Mouse (Mus musculus) forebrain, embryonic 12.5 days (tissue): ENCODE data around the gene Gatad2a. TPM values are rescaled to one million over a fixed set of nuclear protein-coding genes. Genes with fewer than 3 reads are reported as not detected.
"Not testable (repeated sequence)": the region's sequence is repeated elsewhere in the genome, so short reads cannot be mapped to it uniquely, and the experiment has no call there.

ENCODE experiments used
- ATAC-seq: fragments of 200-750 bp; cut with Nextera tagmentation; 2 replicates; pipeline ENCODE4 v1.8.0; 2017; ENCODE audit warnings: moderate TSS enrichment; ENCODE audit not compliant: low FRiP score
- H3K27ac ChIP-seq: fragments of 300-500 bp; sonication (generic); 2 replicates; pipeline ENCODE4 v1.5.1; 2016; ENCODE audit warnings: mild to moderate bottlenecking
- H3K27me3 ChIP-seq: fragments of 300-500 bp; sonication (generic); 2 replicates; pipeline ENCODE4 v1.6.1; 2016; ENCODE audit warnings: mild to moderate bottlenecking
- H3K36me3 ChIP-seq: fragments of 300-500 bp; sonication (generic); replicated peaks from 2 replicates; pipeline ENCODE4 v1.6.1; 2016; ENCODE audit warnings: mild to moderate bottlenecking
- H3K4me1 ChIP-seq: fragments of 300-500 bp; sonication (generic); 2 replicates; pipeline ENCODE4 v1.6.1; 2016
- H3K4me2 ChIP-seq: fragments of 300-500 bp; sonication (generic); 2 replicates; pipeline ENCODE4 v1.6.1; 2016; ENCODE audit warnings: mild to moderate bottlenecking, moderate library complexity
- H3K4me3 ChIP-seq: fragments of 300-500 bp; sonication (generic); replicated peaks from 2 replicates; pipeline ENCODE4 v1.5.1; 2016; ENCODE audit warnings: mild to moderate bottlenecking
- H3K9ac ChIP-seq: fragments of 300-500 bp; sonication (generic); 2 replicates; pipeline ENCODE4 v1.6.1; 2016; ENCODE audit warnings: mild to moderate bottlenecking
- H3K9me3 ChIP-seq: fragments of 300-500 bp; sonication (generic); 2 replicates; pipeline ENCODE4 v1.6.1; 2016
- WGBS: fragments of 180-500 bp; shearing (Covaris S2); methylation state at CpG from one replicate; pipeline ENCODE4 v1.1.7; 2016; 5-methylcytosine and 5-hydroxymethylcytosine counted together
- polyA plus RNA-seq: library from polyadenylated mRNA; unstranded; fragments of >200 nt; fragmentation: Nextera tagmentation; extraction: Ambion mirVana; gene quantifications from 2 replicates; pipeline ENCODE4 v1.2.1, GENCODE M21; 2016

The Gatad2a gene
- polyA plus RNA-seq = 47.5 and 48.7 TPM in 2 replicates

GRCm38 (mm10) chr8:69995776-69996588 is at the start of gene Gatad2a:
TSS of gene Gatad2a (minus strand) at chr8:69996384.
- Histone ChIP-seq H3K9ac (peak within 1 kb of the TSS; percentile 82), H3K27me3 (no peaks in the 10 kb centered on the region), H3K9me3 (no peaks in the 10 kb centered on the region), H3K27ac (peak within 1 kb of the TSS; percentile 92), H3K4me1 (peaks cover 22% of the 10 kb centered on the region), H3K4me2 (peak within 1 kb of the TSS; percentile 89), H3K36me3 (0 out of 2 replicates have a peak, but pooled peaks cover 9% of the 10 kb centered on the region), H3K4me3 (peak within 1 kb of the TSS; percentile 92)
- under 1% methylated on average over 86 of the region's 87 CpGs for WGBS
- ATAC-seq = peak; percentile 100

GRCm38 (mm10) chr8:70043996-70044395 is 47.8 kb upstream of the Gatad2a start:
- Histone ChIP-seq H3K9me3 (no peaks in the 10 kb centered on the region), H3K4me1 (peaks cover 35% of the 10 kb centered on the region), H3K9ac (no peak overlapping the region), H3K36me3 (peaks cover 9% of the 10 kb centered on the region), H3K27me3 (no peaks in the 10 kb centered on the region), H3K4me3 (peak overlapping the region; percentile 99; the same call in 1 of the 2 replicates), H3K4me2 (peak overlapping the region; percentile 93), H3K27ac (no peak overlapping the region)
- no peak for ATAC-seq
- WGBS = 89% methylated on average over 5 of the region's 5 CpGs

- H3K9me3 ChIP-seq = no peaks in the 10 kb centered on the region
- H3K4me1 ChIP-seq = peaks cover 35% of the 10 kb centered on the region
- peak within 1 kb of the TSS; percentile 93 for H3K4me2 ChIP-seq
- no peaks in the 10 kb centered on the region for H3K36me3 ChIP-seq
- peak within 1 kb of the TSS; percentile 99 for H3K4me3 ChIP-seq
- peak within 1 kb of the TSS; percentile 93 for H3K9ac ChIP-seq
- H3K27me3 ChIP-seq = no peaks in the 10 kb centered on the region
- peak; percentile 97 for ATAC-seq
- under 1% methylated on average over 65 of the region's 65 CpGs for WGBS
- peak within 1 kb of the TSS; percentile 77 for H3K27ac ChIP-seq
Observed at GRCm38 (mm10) chr8:70042583-70043455, 46.6 kb upstream of the Gatad2a start, which contains the start of the genes Mau2 and Sugp1. TSS of gene Mau2 (minus strand) at chr8:70042734. TSS of gene Sugp1 (plus strand) at chr8:70042813.

GRCm38 (mm10) chr8:70041885-70042546 is 45.8 kb upstream of the Gatad2a start:
- Histone ChIP-seq H3K27me3 (no peaks in the 10 kb centered on the region), H3K4me3 (peak overlapping the region; percentile 99), H3K9ac (peak overlapping the region; percentile 93), H3K36me3 (no peaks in the 10 kb centered on the region), H3K4me2 (peak overlapping the region; percentile 93), H3K9me3 (no peaks in the 10 kb centered on the region), H3K27ac (peak overlapping the region; percentile 77), H3K4me1 (peaks cover 35% of the 10 kb centered on the region)
- peak; percentile 40 for ATAC-seq
- WGBS = 1% methylated on average over 47 of the region's 47 CpGs

GRCm38 (mm10) chr8:70037994-70038393 is 41.8 kb upstream of the Gatad2a start:
- Histone ChIP-seq H3K27me3 (no peaks in the 10 kb centered on the region), H3K4me3 (no peak overlapping the region), H3K4me2 (no peak overlapping the region), H3K4me1 (peaks cover 23% of the 10 kb centered on the region), H3K9me3 (no peaks in the 10 kb centered on the region), H3K36me3 (peaks cover 6% of the 10 kb centered on the region), H3K27ac (no peak overlapping the region), H3K9ac (no peak overlapping the region)
- no peak for ATAC-seq
- 98% methylated on average over 1 of the region's 1 CpGs for WGBS

- WGBS = 97% methylated on average over 1 of the region's 1 CpGs
- Histone ChIP-seq H3K4me2 (no peak overlapping the region), H3K4me3 (no peak overlapping the region), H3K27ac (no peak overlapping the region), H3K4me1 (no peaks in the 10 kb centered on the region), H3K36me3 (peaks cover 73% of the 10 kb centered on the region), H3K27me3 (no peaks in the 10 kb centered on the region), H3K9ac (no peak overlapping the region), H3K9me3 (no peaks in the 10 kb centered on the region)
- no peak for ATAC-seq
Observed at GRCm38 (mm10) chr8:70030255-70030654, 34.1 kb upstream of the Gatad2a start.

GRCm38 (mm10) chr8:70026151-70026550 is 30.0 kb upstream of the Gatad2a start:
- Histone ChIP-seq H3K4me1 (no peaks in the 10 kb centered on the region), H3K27me3 (no peaks in the 10 kb centered on the region), H3K27ac (no peak overlapping the region), H3K4me2 (no peak overlapping the region), H3K4me3 (no peak overlapping the region), H3K9ac (no peak overlapping the region), H3K36me3 (peaks cover 99% of the 10 kb centered on the region), H3K9me3 (no peaks in the 10 kb centered on the region)
- no peak for ATAC-seq
- WGBS = 100% methylated on average over 2 of the region's 2 CpGs

- no peak for ATAC-seq
- Histone ChIP-seq H3K4me3 (no peak overlapping the region), H3K4me2 (no peak overlapping the region), H3K36me3 (peaks cover 100% of the 10 kb centered on the region), H3K4me1 (no peaks in the 10 kb centered on the region), H3K27ac (no peak overlapping the region), H3K9me3 (no peaks in the 10 kb centered on the region), H3K27me3 (no peaks in the 10 kb centered on the region), H3K9ac (no peak overlapping the region)
- 63% methylated on average over 8 of the region's 8 CpGs for WGBS
Observed at GRCm38 (mm10) chr8:70023596-70023995, 27.4 kb upstream of the Gatad2a start.

GRCm38 (mm10) chr8:70015017-70015416 is 18.8 kb upstream of the Gatad2a start:
- Histone ChIP-seq H3K4me1 (no peaks in the 10 kb centered on the region), H3K27me3 (no peaks in the 10 kb centered on the region), H3K9me3 (no peaks in the 10 kb centered on the region), H3K4me3 (no peak overlapping the region), H3K4me2 (no peak overlapping the region), H3K9ac (no peak overlapping the region), H3K27ac (no peak overlapping the region), H3K36me3 (peaks cover 38% of the 10 kb centered on the region)
- ATAC-seq = no peak
- WGBS = 82% methylated on average over 1 of the region's 1 CpGs

GRCm38 (mm10) chr8:70012763-70013162 is 16.6 kb upstream of the Gatad2a start:
- no peaks in the 10 kb centered on the region for H3K4me1 ChIP-seq
- H3K27me3 ChIP-seq = no peaks in the 10 kb centered on the region
- no peak overlapping the region for H3K9ac ChIP-seq
- 89% methylated on average over 1 of the region's 1 CpGs for WGBS
- H3K36me3 ChIP-seq = peaks cover 16% of the 10 kb centered on the region
- H3K4me2 ChIP-seq = no peak overlapping the region
- no peak overlapping the region for H3K4me3 ChIP-seq
- H3K27ac ChIP-seq = no peak overlapping the region
- peak; percentile 50; the same call in 1 of the 2 replicates for ATAC-seq
- no peaks in the 10 kb centered on the region for H3K9me3 ChIP-seq

GRCm38 (mm10) chr8:70012350-70012749 is 16.2 kb upstream of the Gatad2a start:
- peaks cover 12% of the 10 kb centered on the region for H3K36me3 ChIP-seq
- H3K27me3 ChIP-seq = no peaks in the 10 kb centered on the region
- no peak overlapping the region for H3K27ac ChIP-seq
- H3K4me1 ChIP-seq = no peaks in the 10 kb centered on the region
- H3K4me2 ChIP-seq = no peak overlapping the region
- no peaks in the 10 kb centered on the region for H3K9me3 ChIP-seq
- H3K9ac ChIP-seq = no peak overlapping the region
- 0 out of 2 replicates have a peak, but pooled peaks have one; percentile 9 for ATAC-seq
- WGBS = 77% methylated on average over 3 of the region's 3 CpGs
- no peak overlapping the region for H3K4me3 ChIP-seq

- not testable (repeated sequence) for H3K4me2 ChIP-seq, H3K9me3 ChIP-seq, H3K36me3 ChIP-seq, H3K27ac ChIP-seq, H3K9ac ChIP-seq, ATAC-seq, H3K4me3 ChIP-seq, H3K4me1 ChIP-seq, H3K27me3 ChIP-seq
- whole genome bisulfite sequencing = 91% methylated on average over 14 of the region's 14 CpGs
Observed at GRCm38 (mm10) chr8:70010796-70011195, 14.6 kb upstream of the Gatad2a start.
